Mouse (Mus musculus): Measurements from ENCODE around the gene Eln. TPM values are rescaled to one million over a fixed set of nuclear protein-coding genes. Genes with fewer than 3 reads are reported as not detected.

Eln gene
- polyA plus RNA-seq, 1 experiment from 2014 or later, result 2.6 TPM

- peaks cover 4% of the 10 kb centered on the region; the same call in 1 of the 2 replicates for H3K4me1 ChIP-seq (ENCODE audit: control insufficient read depth, insufficient read depth, low read length)
- no peak overlapping the region for H3K4me2 ChIP-seq (ENCODE audit: low read depth)
- ATAC-seq (ENCODE audit: insufficient read depth, low FRiP score, low TSS enrichment) (no peak), DNase-seq (ENCODE audit: low spot score) (no peak)
- no peak overlapping the region for H3K4me3 ChIP-seq (ENCODE audit: low read depth, low read length)
- no peak overlapping the region for H3K27ac ChIP-seq (ENCODE audit: low read depth, low read length)
- no peaks in the 10 kb centered on the region for H3K36me3 ChIP-seq (ENCODE audit: control insufficient read depth, insufficient read depth, low read length)
- no peaks in the 10 kb centered on the region for H3K27me3 ChIP-seq (ENCODE audit: control insufficient read depth, insufficient read depth, low read length)
- H3K9me3 ChIP-seq (ENCODE audit: control insufficient read depth, low read length), result no peaks in the 10 kb centered on the region
- H3K9ac ChIP-seq (ENCODE audit: low read length), result no peak overlapping the region
- 62% methylated on average over 3 of the region's 3 CpGs for WGBS
These were observed 7.2 kb downstream of the Eln start for GRCm38 (mm10) chr5:134739951-134740350.

GRCm38 (mm10) chr5:134734920-134735319, 12.2 kb downstream of the Eln start:
- WGBS, result 83% methylated on average over 2 of the region's 2 CpGs
- no peak for ATAC-seq (ENCODE audit: insufficient read depth, low FRiP score, low TSS enrichment)
- no peak overlapping the region for H3K4me3 ChIP-seq (ENCODE audit: low read depth, low read length)

GRCm38 (mm10) chr5:134734072-134734471, 13.1 kb downstream of the Eln start:
- Histone ChIP-seq H3K4me3 (ENCODE audit: low read depth, low read length) (no peak overlapping the region), H3K4me2 (ENCODE audit: low read depth) (no peak overlapping the region), H3K9ac (ENCODE audit: low read length) (no peak overlapping the region), H3K9me3 (ENCODE audit: control insufficient read depth, low read length) (no peaks in the 10 kb centered on the region), H3K27ac (ENCODE audit: low read depth, low read length) (no peak overlapping the region), H3K4me1 (ENCODE audit: control insufficient read depth, insufficient read depth, low read length) (no peaks in the 10 kb centered on the region), H3K27me3 (ENCODE audit: control insufficient read depth, insufficient read depth, low read length) (no peaks in the 10 kb centered on the region), H3K36me3 (ENCODE audit: control insufficient read depth, insufficient read depth, low read length) (no peaks in the 10 kb centered on the region)
- 86% methylated on average over 5 of the region's 5 CpGs for WGBS
- no peak for DNase-seq (ENCODE audit: low spot score)
- no peak for ATAC-seq (ENCODE audit: insufficient read depth, low FRiP score, low TSS enrichment)

More at GRCm38 (mm10) chr5:134734920-134735319, 12.2 kb downstream of the Eln start:
- no peaks in the 10 kb centered on the region for H3K36me3 ChIP-seq (ENCODE audit: control insufficient read depth, insufficient read depth, low read length)
- no peaks in the 10 kb centered on the region for H3K4me1 ChIP-seq (ENCODE audit: control insufficient read depth, insufficient read depth, low read length)
- no peak overlapping the region for H3K27ac ChIP-seq (ENCODE audit: low read depth, low read length)
- H3K27me3 ChIP-seq (ENCODE audit: control insufficient read depth, insufficient read depth, low read length), result no peaks in the 10 kb centered on the region
- no peaks in the 10 kb centered on the region for H3K9me3 ChIP-seq (ENCODE audit: control insufficient read depth, low read length)
- no peak for DNase-seq (ENCODE audit: low spot score)
- no peak overlapping the region for H3K9ac ChIP-seq (ENCODE audit: low read length)
- H3K4me2 ChIP-seq (ENCODE audit: low read depth), result no peak overlapping the region

DNA sequence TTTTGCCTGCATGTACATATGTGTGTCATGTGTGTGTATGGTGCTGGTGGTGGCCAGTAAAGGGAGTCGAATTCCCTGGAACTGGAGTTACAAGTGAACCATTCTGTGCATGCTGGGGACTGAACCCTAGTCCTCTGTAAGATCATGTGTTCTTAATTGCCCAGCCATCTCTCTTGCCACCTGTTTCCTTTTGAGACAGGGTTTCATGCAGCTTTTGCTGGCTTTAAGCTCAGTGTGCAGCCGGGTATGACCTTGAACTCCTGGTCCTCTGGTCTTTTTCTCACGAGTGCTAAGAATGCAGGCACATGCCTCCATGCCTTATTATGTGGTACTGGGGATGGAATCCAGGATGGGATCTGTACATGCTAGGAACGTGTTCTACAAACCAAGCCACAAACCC, 13.9 kb downstream of the Eln start:
- no peaks in the 10 kb centered on the region for H3K36me3 ChIP-seq (ENCODE audit: control insufficient read depth, insufficient read depth, low read length)
- H3K27ac ChIP-seq (ENCODE audit: low read depth, low read length), result no peak overlapping the region
- WGBS, result 65% methylated on average over 4 of the region's 4 CpGs
- H3K4me2 ChIP-seq (ENCODE audit: low read depth), result no peak overlapping the region
- H3K9me3 ChIP-seq (ENCODE audit: control insufficient read depth, low read length), result no peaks in the 10 kb centered on the region
- no peaks in the 10 kb centered on the region for H3K4me1 ChIP-seq (ENCODE audit: control insufficient read depth, insufficient read depth, low read length)
- ATAC-seq (ENCODE audit: insufficient read depth, low FRiP score, low TSS enrichment), result no peak
- DNase-seq (ENCODE audit: low spot score), result no peak
- H3K27me3 ChIP-seq (ENCODE audit: control insufficient read depth, insufficient read depth, low read length), result no peaks in the 10 kb centered on the region
- no peak overlapping the region for H3K9ac ChIP-seq (ENCODE audit: low read length)
- H3K4me3 ChIP-seq (ENCODE audit: low read depth, low read length), result no peak overlapping the region

DNA sequence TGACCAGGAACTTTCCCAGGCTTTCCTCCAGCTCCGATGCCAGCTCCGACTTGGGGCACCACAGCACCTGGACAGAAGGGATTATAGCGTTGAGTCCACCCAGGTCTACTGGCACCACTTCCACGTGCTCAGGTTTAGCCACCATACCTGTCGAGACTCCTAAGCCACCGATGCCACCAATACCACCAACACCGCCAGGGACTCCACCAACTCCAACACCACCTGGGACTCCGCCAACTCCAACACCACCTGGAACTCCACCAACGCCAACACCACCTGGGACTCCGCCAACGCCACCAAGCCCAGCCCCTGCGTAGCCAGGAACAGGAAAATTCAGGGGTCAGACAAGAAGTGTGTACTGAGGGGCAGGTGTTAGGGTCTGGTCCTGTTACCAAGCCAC, 18.0 kb downstream of the Eln start:
- DNase-seq (ENCODE audit: low spot score) (no peak), ATAC-seq (ENCODE audit: insufficient read depth, low FRiP score, low TSS enrichment) (no peak)
- Histone ChIP-seq H3K27me3 (ENCODE audit: control insufficient read depth, insufficient read depth, low read length) (no peaks in the 10 kb centered on the region), H3K4me3 (ENCODE audit: low read depth, low read length) (no peak overlapping the region), H3K36me3 (ENCODE audit: control insufficient read depth, insufficient read depth, low read length) (no peaks in the 10 kb centered on the region), H3K4me2 (ENCODE audit: low read depth) (no peak overlapping the region), H3K4me1 (ENCODE audit: control insufficient read depth, insufficient read depth, low read length) (no peaks in the 10 kb centered on the region), H3K27ac (ENCODE audit: low read depth, low read length) (no peak overlapping the region), H3K9ac (ENCODE audit: low read length) (no peak overlapping the region), H3K9me3 (ENCODE audit: control insufficient read depth, low read length) (no peaks in the 10 kb centered on the region)
- 93% methylated on average over 12 of the region's 12 CpGs for WGBS

DNA sequence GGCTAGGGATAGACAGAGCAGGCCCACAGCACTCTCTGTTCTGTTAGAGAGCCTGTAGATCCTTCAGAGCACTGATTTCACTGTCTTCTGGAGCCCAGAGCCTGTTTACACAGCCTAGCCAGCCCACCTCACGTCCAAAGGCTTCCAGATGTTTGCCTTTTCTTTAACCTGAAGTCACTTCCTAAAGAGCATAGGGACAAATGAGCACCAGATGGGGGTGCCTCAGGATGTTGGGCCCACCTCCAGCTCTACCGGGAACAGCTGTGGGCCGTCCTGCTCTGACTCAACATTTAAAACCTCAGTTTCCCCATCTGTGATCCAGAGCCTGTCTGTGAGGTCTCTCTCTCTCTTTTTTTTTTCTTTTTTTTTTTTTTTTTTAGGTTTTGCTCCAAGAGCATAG, 18.6 kb downstream of the Eln start:
- ATAC-seq (ENCODE audit: insufficient read depth, low FRiP score, low TSS enrichment) (no peak), DNase-seq (ENCODE audit: low spot score) (no peak)
- WGBS, result 59% methylated on average over 3 of the region's 3 CpGs
- H3K36me3 ChIP-seq (ENCODE audit: control insufficient read depth, insufficient read depth, low read length), result no peaks in the 10 kb centered on the region
- H3K9ac ChIP-seq (ENCODE audit: low read length), result no peak overlapping the region
- H3K4me2 ChIP-seq (ENCODE audit: low read depth), result no peak overlapping the region
- H3K4me1 ChIP-seq (ENCODE audit: control insufficient read depth, insufficient read depth, low read length), result no peaks in the 10 kb centered on the region
- no peak overlapping the region for H3K27ac ChIP-seq (ENCODE audit: low read depth, low read length)
- no peaks in the 10 kb centered on the region for H3K27me3 ChIP-seq (ENCODE audit: control insufficient read depth, insufficient read depth, low read length)
- no peaks in the 10 kb centered on the region for H3K9me3 ChIP-seq (ENCODE audit: control insufficient read depth, low read length)
- no peak overlapping the region for H3K4me3 ChIP-seq (ENCODE audit: low read depth, low read length)

GRCm38 (mm10) chr5:134727001-134727639, 20.0 kb downstream of the Eln start:
- WGBS, result 82% methylated on average over 8 of the region's 8 CpGs
- H3K4me2 ChIP-seq (ENCODE audit: low read depth), result no peak overlapping the region
- no peak overlapping the region for H3K4me3 ChIP-seq (ENCODE audit: low read depth, low read length)
- H3K9ac ChIP-seq (ENCODE audit: low read length), result no peak overlapping the region
- H3K9me3 ChIP-seq (ENCODE audit: control insufficient read depth, low read length), result no peaks in the 10 kb centered on the region
- DNase-seq (ENCODE audit: low spot score) (no peak), ATAC-seq (ENCODE audit: insufficient read depth, low FRiP score, low TSS enrichment) (no peak)
- no peaks in the 10 kb centered on the region for H3K36me3 ChIP-seq (ENCODE audit: control insufficient read depth, insufficient read depth, low read length)
- no peaks in the 10 kb centered on the region for H3K4me1 ChIP-seq (ENCODE audit: control insufficient read depth, insufficient read depth, low read length)
- no peaks in the 10 kb centered on the region for H3K27me3 ChIP-seq (ENCODE audit: control insufficient read depth, insufficient read depth, low read length)
- H3K27ac ChIP-seq (ENCODE audit: low read depth, low read length), result no peak overlapping the region

- Histone ChIP-seq H3K4me1 (ENCODE audit: control insufficient read depth, insufficient read depth, low read length) (no peaks in the 10 kb centered on the region), H3K36me3 (ENCODE audit: control insufficient read depth, insufficient read depth, low read length) (no peaks in the 10 kb centered on the region), H3K27ac (ENCODE audit: low read depth, low read length) (no peak overlapping the region), H3K4me3 (ENCODE audit: low read depth, low read length) (no peak overlapping the region), H3K27me3 (ENCODE audit: control insufficient read depth, insufficient read depth, low read length) (no peaks in the 10 kb centered on the region), H3K9ac (ENCODE audit: low read length) (no peak overlapping the region), H3K9me3 (ENCODE audit: control insufficient read depth, low read length) (no peaks in the 10 kb centered on the region), H3K4me2 (ENCODE audit: low read depth) (no peak overlapping the region)
- DNase-seq (ENCODE audit: low spot score) (no peak), ATAC-seq (ENCODE audit: insufficient read depth, low FRiP score, low TSS enrichment) (no peak)
- 77% methylated on average over 4 of the region's 4 CpGs for WGBS
These were observed 21.8 kb downstream of the Eln start for GRCm38 (mm10) chr5:134725299-134725698.

- H3K4me3 ChIP-seq (ENCODE audit: low read depth, low read length), result no peak overlapping the region
- 82% methylated on average over 4 of the region's 4 CpGs for WGBS
- no peaks in the 10 kb centered on the region for H3K27me3 ChIP-seq (ENCODE audit: control insufficient read depth, insufficient read depth, low read length)
- no peak overlapping the region for H3K27ac ChIP-seq (ENCODE audit: low read depth, low read length)
- no peaks in the 10 kb centered on the region for H3K4me1 ChIP-seq (ENCODE audit: control insufficient read depth, insufficient read depth, low read length)
- H3K4me2 ChIP-seq (ENCODE audit: low read depth), result no peak overlapping the region
- no peaks in the 10 kb centered on the region for H3K9me3 ChIP-seq (ENCODE audit: control insufficient read depth, low read length)
- no peaks in the 10 kb centered on the region for H3K36me3 ChIP-seq (ENCODE audit: control insufficient read depth, insufficient read depth, low read length)
- no peak for ATAC-seq (ENCODE audit: insufficient read depth, low FRiP score, low TSS enrichment)
- H3K9ac ChIP-seq (ENCODE audit: low read length), result no peak overlapping the region
- DNase-seq (ENCODE audit: low spot score), result no peak
These were observed 27.1 kb downstream of the Eln start for GRCm38 (mm10) chr5:134720058-134720457.

Measured in neural tube, embryonic 11.5 days (tissue).